Mouse (Mus musculus) heart, adult 11 months (tissue): Measurements from ENCODE around the gene Nxf2.
"Not testable (repeated sequence)": the region's sequence is repeated elsewhere in the genome, so short reads cannot be mapped to it uniquely, and the experiment has no call there.

Experiments used
- DNase-seq: peaks from one replicate; pipeline ENCODE4 v3.0.0; 2022

The Nxf2 gene

GRCm38 (mm10) chrX:134964546-134964945 is at the start of gene Nxf2:
Gene Nxf2, minus strand, starts transcription at chrX:134964754.
- DNase-seq = no peak

GRCm38 (mm10) chrX:135011381-135011780 is 46.8 kb upstream of the Nxf2 start:
- DNase-seq = no peak

GRCm38 (mm10) chrX:135009471-135009815 is 44.9 kb upstream of the Nxf2 start:
- no peak for DNase-seq

- DNase-seq = peak; percentile 100
Observed at GRCm38 (mm10) chrX:135008720-135009470, 44.3 kb upstream of the Nxf2 start, which contains the start of gene Zmat1. Gene Zmat1, minus strand, starts transcription at chrX:135009209.

- no peak for DNase-seq
Observed at GRCm38 (mm10) chrX:135008021-135008420, 43.5 kb upstream of the Nxf2 start.

GRCm38 (mm10) chrX:134963305-134964094 is 1.1 kb downstream of the Nxf2 start:
- peak; percentile 96 for DNase-seq

GRCm38 (mm10) chrX:134930361-134930760 is 34.2 kb downstream of the Nxf2 start:
- no peak for DNase-seq

GRCm38 (mm10) chrX:134929927-134930326 is 34.6 kb downstream of the Nxf2 start:
- DNase-seq = no peak

GRCm38 (mm10) chrX:134925058-134925457 is 39.5 kb downstream of the Nxf2 start:
- no peak for DNase-seq

- DNase-seq = no peak
Observed at GRCm38 (mm10) chrX:134923675-134924424, 40.7 kb downstream of the Nxf2 start.

- no peak for DNase-seq
Observed at GRCm38 (mm10) chrX:134919220-134919619, 45.3 kb downstream of the Nxf2 start.

GRCm38 (mm10) chrX:134915745-134916144 is 48.8 kb downstream of the Nxf2 start:
- DNase-seq = no peak

GRCm38 (mm10) chrX:134915315-134915714 is 49.2 kb downstream of the Nxf2 start:
- DNase-seq = not testable (repeated sequence)

GRCm38 (mm10) chrX:134914851-134915250 is 49.7 kb downstream of the Nxf2 start:
- no peak for DNase-seq

- peak; percentile 84 for DNase-seq
Observed at GRCm38 (mm10) chrX:134913234-134913936, 51.2 kb downstream of the Nxf2 start.

GRCm38 (mm10) chrX:134912805-134913204 is 51.7 kb downstream of the Nxf2 start:
- no peak for DNase-seq

- no peak for DNase-seq
Observed at GRCm38 (mm10) chrX:134910345-134910744, 54.2 kb downstream of the Nxf2 start.
